Mouse (Mus musculus) liver, adult 2 months (tissue): Measurements from ENCODE around the gene Gm853. TPM values are rescaled to one million over a fixed set of nuclear protein-coding genes. Genes with fewer than 3 reads are reported as not detected.
A peak's percentile ranks its signal among the peaks of the same experiment; 100 is the strongest.

Experiments used
- DNase-seq: peaks from one replicate; pipeline ENCODE4 v3.0.0-alpha.2; 2011; ENCODE audit warnings: low read depth, low spot score; ENCODE audit errors: extremely low read depth
- H3K27ac ChIP-seq: fragments of 200-500 bp; replicated peaks from 2 replicates; pipeline ENCODE4 v1.5.1; 2012; ENCODE audit warnings: low read depth, mild to moderate bottlenecking, control low read depth, inconsistent platforms, low read length; ENCODE audit not compliant: insufficient read depth
- H3K27me3 ChIP-seq: fragments of 200-500 bp; 2 replicates; pipeline ENCODE4 v1.6.1; 2012; ENCODE audit warnings: mild to moderate bottlenecking, moderate library complexity, low read length, inconsistent platforms; ENCODE audit not compliant: control insufficient read depth, insufficient read depth
- H3K36me3 ChIP-seq: fragments of 200-500 bp; 2 replicates; pipeline ENCODE4 v1.6.1; 2012; ENCODE audit warnings: low read length, inconsistent platforms; ENCODE audit not compliant: control insufficient read depth, insufficient read depth
- H3K4me1 ChIP-seq: fragments of 200-500 bp; 2 replicates; pipeline ENCODE4 v1.6.1; 2011; ENCODE audit warnings: low read length; ENCODE audit not compliant: control insufficient read depth, insufficient read depth
- H3K4me3 ChIP-seq: fragments of 200-500 bp; 2 replicates; pipeline ENCODE4 v1.5.1; 2011; ENCODE audit warnings: low read depth, mild to moderate bottlenecking, control low read depth, low read length, moderate library complexity; ENCODE audit not compliant: insufficient read depth
- H3K79me2 ChIP-seq: fragments of 200-500 bp; 2 replicates; pipeline ENCODE4 v1.6.1; 2012; ENCODE audit warnings: inconsistent platforms, mild to moderate bottlenecking, low read length, moderate library complexity; ENCODE audit not compliant: control insufficient read depth, insufficient read depth
- H3K9ac ChIP-seq: fragments of 200-500 bp; 2 replicates; pipeline ENCODE4 v1.6.1; 2012; ENCODE audit warnings: low read depth, mild to moderate bottlenecking, control low read depth, inconsistent platforms, low read length
- CTCF ChIP-seq: fragments of 200-500 bp; IDR thresholded peaks from 2 replicates; pipeline ENCODE4 v1.5.1; 2011; ENCODE audit warnings: low read depth, low read length, control low read depth
- POLR2A ChIP-seq: fragments of 200-500 bp; IDR thresholded peaks from 2 replicates; pipeline ENCODE4 v1.6.1; 2011; ENCODE audit warnings: low read length, control low read depth; ENCODE audit not compliant: insufficient read depth; ENCODE audit errors: extremely low read depth
- WGBS: fragments of 180-500 bp; shearing (Covaris S2); methylation state at CpG from one replicate; pipeline ENCODE4 v1.1.7; 2018; 5-methylcytosine and 5-hydroxymethylcytosine counted together
- polyA plus RNA-seq: library from polyadenylated mRNA; depleted of rRNA; stranded (reverse); fragments of >200 nt; gene quantifications from 2 replicates; pipeline ENCODE4 v1.2.3, GENCODE M21; 2012
- total RNA-seq: library from RNA; depleted of rRNA; stranded (reverse); fragments of >200 nt; gene quantifications from 2 replicates; pipeline ENCODE4 v1.2.3, GENCODE M21; 2014

Gm853 gene
- total and polyA plus RNA-seq, 2 experiments = not detected

DNA sequence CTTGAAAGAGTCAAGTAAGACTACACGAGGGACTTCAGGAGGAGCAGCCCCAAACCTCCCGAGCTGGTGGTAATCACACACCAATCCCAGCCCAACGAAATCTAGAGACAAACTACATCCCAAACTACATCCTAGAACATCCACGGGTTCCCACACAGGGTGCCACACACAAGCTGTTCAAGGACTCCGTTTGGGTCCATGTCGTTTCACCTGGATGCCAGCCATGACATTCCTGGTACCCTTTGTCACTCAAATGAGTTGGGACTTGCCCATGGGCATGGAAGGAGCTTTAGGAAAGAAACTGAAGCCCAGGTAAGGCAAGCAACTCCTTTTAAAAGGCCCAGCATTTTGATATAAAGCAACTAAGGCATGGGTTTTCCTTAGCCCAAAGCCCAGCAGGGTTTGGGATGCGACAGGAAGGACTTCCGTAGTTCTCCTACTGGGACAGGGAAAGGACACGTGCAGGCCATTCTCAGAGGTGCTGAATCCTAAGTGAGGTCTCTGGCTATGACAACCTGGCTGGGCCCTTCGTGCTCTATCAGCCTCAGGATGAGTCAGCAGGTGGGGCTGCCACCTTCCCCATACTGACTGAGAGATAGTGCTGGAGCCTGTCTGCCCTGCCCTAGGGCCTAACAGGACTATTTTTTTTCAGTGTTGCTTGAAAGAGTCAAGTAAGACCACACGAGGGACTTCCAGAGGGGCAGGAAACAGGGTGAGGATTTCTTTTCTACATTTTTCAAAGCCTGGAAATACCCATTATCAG is 49.0 kb downstream of the Gm853 start:
- WGBS = 66% methylated on average over 11 of the region's 11 CpGs
- Histone ChIP-seq H3K79me2 (no peaks in the 10 kb centered on the region), H3K4me3 (peak overlapping the region; percentile 79), H3K9ac (peak overlapping the region; percentile 75), H3K27ac (peak overlapping the region; percentile 69), H3K27me3 (no peaks in the 10 kb centered on the region), H3K4me1 (peaks cover 10% of the 10 kb centered on the region), H3K36me3 (no peaks in the 10 kb centered on the region)
- no peak for TF ChIP-seq POLR2A
- TF ChIP-seq CTCF = no peak
- DNase-seq = no peak

DNA sequence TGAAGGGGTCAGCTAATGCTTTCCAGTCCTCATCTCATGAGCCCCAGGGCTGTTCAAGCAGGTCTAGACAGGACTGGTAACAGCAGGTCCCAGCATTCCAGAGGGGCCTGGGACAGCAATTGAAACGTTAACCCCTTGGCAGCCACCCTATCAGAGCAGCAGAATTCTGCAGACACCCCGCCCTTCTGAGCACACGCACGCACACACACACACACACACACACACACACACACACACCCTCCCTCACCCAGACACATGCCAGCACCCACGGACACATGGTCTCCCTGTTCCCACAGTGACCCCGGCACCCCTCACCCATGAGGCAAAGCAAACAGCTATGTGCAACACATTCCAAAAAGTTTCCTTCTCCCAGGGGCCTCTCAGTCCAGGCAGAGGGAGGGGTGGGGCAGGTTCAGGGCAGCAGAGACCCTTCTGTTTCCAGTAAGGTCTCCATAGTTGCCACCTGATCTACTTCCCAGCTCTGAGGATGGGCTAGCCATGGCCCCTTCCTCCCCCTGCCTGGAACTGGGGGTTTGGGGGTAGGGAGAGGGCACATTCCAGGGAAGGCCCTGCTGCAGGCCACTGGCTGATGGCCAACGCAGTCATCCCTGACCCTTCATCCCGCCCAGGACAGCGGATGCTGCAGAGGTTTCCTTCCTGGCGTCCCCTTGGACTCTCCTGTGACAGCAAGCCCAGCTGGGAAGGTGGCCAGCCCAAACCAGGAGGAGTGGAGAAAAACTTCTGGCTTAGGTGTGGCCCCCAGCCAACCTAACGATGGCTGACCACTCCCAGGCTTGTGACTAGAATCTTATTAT is 50.0 kb downstream of the Gm853 start:
- WGBS = 35% methylated on average over 11 of the region's 11 CpGs
- peaks cover 10% of the 10 kb centered on the region for H3K4me1 ChIP-seq
- no peaks in the 10 kb centered on the region for H3K79me2 ChIP-seq
- no peak for DNase-seq
- H3K4me3 ChIP-seq = peak overlapping the region; percentile 38
- H3K9ac ChIP-seq = peak overlapping the region; percentile 41
- TF ChIP-seq CTCF (no peak), POLR2A (no peak)
- peak overlapping the region; percentile 69 for H3K27ac ChIP-seq
- no peaks in the 10 kb centered on the region for H3K27me3 ChIP-seq
- no peaks in the 10 kb centered on the region for H3K36me3 ChIP-seq

DNA sequence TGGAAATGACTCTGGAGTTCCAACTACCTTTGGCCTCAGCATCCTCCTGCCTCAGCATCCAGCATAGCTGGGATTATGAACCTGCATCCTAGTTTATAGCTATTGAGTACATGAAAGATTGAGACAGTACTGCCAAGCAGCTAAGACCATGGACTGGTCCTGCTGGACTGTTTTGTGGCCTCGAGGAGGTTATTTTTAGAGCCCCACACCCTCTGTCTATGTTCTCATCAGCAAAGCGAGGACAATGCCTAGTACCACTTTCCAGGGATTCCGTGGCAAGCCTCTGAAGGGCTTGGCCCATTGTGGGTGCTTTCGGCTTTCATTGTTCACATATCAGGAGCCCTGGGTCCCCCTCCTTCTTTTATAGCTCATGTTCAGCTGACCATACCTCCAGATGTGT is 51.8 kb downstream of the Gm853 start:
- WGBS = 82% methylated on average over 4 of the region's 4 CpGs
- Histone ChIP-seq H3K27ac (no peak overlapping the region), H3K4me3 (no peak overlapping the region), H3K4me1 (peaks cover 11% of the 10 kb centered on the region; the same call in 1 of the 2 replicates), H3K36me3 (no peaks in the 10 kb centered on the region), H3K79me2 (no peaks in the 10 kb centered on the region), H3K9ac (no peak overlapping the region), H3K27me3 (no peaks in the 10 kb centered on the region)
- DNase-seq = no peak
- TF ChIP-seq CTCF (no peak), POLR2A (no peak)

DNA sequence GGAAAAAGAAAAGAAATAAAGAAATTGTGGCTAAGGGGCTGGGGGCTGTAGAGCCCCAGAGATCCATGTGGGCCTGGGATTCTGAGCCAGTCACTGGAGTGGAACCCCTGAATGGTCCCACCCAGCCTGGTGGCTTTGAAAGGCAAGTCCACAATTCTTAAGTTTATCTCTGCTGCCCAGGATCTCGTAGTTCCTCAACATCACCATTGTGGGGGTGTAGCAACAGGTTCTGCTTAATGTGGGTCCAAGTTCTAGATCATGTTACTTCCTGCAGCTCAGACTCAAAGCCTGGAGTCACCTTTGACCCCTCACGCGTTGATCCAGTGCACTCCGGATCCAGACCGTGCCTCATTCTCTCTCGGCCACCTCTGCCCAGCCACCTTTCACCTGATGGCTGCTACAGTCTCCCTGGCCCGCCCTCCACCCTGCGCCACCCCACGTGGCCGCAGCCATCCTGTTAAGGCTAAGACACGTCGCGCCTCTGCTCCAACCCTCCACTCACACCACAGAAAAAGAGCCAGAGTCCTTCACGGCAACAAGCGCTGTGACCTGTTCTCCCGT is 52.7 kb downstream of the Gm853 start:
- H3K79me2 ChIP-seq = no peaks in the 10 kb centered on the region
- H3K27me3 ChIP-seq = no peaks in the 10 kb centered on the region
- H3K9ac ChIP-seq = no peak overlapping the region
- H3K4me1 ChIP-seq = peaks cover 11% of the 10 kb centered on the region; the same call in 1 of the 2 replicates
- no peak for DNase-seq
- WGBS = 61% methylated on average over 16 of the region's 16 CpGs
- no peak overlapping the region for H3K27ac ChIP-seq
- H3K4me3 ChIP-seq = no peak overlapping the region
- H3K36me3 ChIP-seq = no peaks in the 10 kb centered on the region
- TF ChIP-seq POLR2A (no peak), CTCF (no peak)

DNA sequence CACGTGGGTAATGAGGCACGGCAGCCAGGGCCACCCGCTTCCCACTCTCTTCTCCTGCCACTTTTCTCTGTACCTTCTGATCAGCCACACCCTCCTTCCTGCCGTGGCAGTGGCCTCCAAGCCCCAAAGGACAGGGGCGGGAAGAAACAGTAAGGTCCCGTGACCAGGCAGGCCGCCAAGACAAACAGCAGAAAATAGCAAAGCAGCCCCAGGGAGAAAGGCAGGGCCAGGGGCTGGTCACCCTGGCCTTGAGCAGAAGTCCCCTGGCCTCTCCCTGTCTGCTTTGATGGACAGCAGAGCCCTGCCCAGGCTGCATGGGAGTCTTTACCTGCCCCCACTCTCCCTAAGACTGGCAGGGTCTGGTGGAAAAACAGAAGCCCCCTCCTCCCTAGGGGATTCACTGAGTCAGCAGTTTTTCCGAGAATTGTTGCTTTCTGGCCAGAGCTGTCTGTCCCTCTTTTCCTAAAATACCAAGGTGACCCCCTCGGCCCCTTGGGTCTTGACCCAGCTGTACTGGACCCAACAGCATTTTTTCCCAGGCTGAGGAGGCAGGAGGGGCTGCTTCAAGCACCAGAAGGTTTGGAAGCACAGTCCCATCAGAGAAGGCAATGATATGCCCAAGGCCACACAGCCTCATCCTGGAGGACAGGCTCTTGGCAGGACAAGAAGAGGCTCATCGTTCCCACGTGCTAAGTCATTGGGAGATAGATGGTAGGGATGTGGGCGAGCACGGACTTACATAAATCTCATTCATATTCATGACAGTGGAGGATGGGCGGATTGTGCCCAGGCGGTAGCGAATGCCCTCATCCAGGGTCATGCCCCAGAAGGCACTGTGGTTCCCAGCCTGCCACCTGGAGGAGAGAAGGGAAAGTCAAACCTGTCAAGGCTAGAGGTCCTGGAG is 53.7 kb downstream of the Gm853 start:
- H3K36me3 ChIP-seq = no peaks in the 10 kb centered on the region
- H3K4me1 ChIP-seq = peaks cover 11% of the 10 kb centered on the region; the same call in 1 of the 2 replicates
- H3K4me3 ChIP-seq = no peak overlapping the region
- H3K9ac ChIP-seq = peak overlapping the region; percentile 29; the same call in 1 of the 2 replicates
- H3K79me2 ChIP-seq = no peaks in the 10 kb centered on the region
- peak overlapping the region; percentile 60 for H3K27ac ChIP-seq
- no peak for DNase-seq
- H3K27me3 ChIP-seq = no peaks in the 10 kb centered on the region
- WGBS = 37% methylated on average over 16 of the region's 16 CpGs
- TF ChIP-seq CTCF (no peak), POLR2A (no peak)
